Mouse (Mus musculus) embryonic facial prominence, embryonic 11.5 days (tissue): ENCODE measurements around the gene Ntan1. TPM values are rescaled to one million over a fixed set of nuclear protein-coding genes. Genes with fewer than 3 reads are reported as not detected.
A peak's percentile ranks its signal among the peaks of the same experiment; 100 is the strongest.
"Not testable (repeated sequence)": the region's sequence is repeated elsewhere in the genome, so short reads cannot be mapped to it uniquely, and the experiment has no call there.

Experiments used
- ATAC-seq: fragments of 200-750 bp; cut with Nextera tagmentation; replicated peaks from 2 replicates; pipeline ENCODE4 v1.8.0; 2017; ENCODE audit warnings: low read depth; ENCODE audit not compliant: insufficient number of reproducible peaks, low FRiP score, low TSS enrichment
- DNase-seq: peaks from one replicate; pipeline ENCODE4 v3.0.0-alpha.2; 2015; ENCODE audit warnings: low spot score
- H3K27ac ChIP-seq: fragments of 300-500 bp; sonication (generic); replicated peaks from 2 replicates; pipeline ENCODE4 v1.5.1; 2014; ENCODE audit warnings: mild to moderate bottlenecking, low read depth, low read length, control low read depth
- H3K27me3 ChIP-seq: fragments of 300-500 bp; sonication (generic); 2 replicates; pipeline ENCODE4 v1.6.1; 2014; ENCODE audit warnings: mild to moderate bottlenecking, low read length, moderate library complexity, mixed read lengths; ENCODE audit not compliant: control insufficient read depth, insufficient read depth
- H3K36me3 ChIP-seq: fragments of 300-500 bp; sonication (generic); replicated peaks from 2 replicates; pipeline ENCODE4 v1.6.1; 2014; ENCODE audit warnings: low read depth, mild to moderate bottlenecking, low read length, moderate library complexity, mixed read lengths; ENCODE audit not compliant: control insufficient read depth, insufficient read depth
- H3K4me1 ChIP-seq: fragments of 300-500 bp; sonication (generic); 2 replicates; pipeline ENCODE4 v1.6.1; 2014; ENCODE audit warnings: low read length, mixed read lengths; ENCODE audit not compliant: control insufficient read depth, insufficient read depth
- H3K4me2 ChIP-seq: fragments of 300-500 bp; sonication (generic); 2 replicates; pipeline ENCODE4 v1.6.1; 2014; ENCODE audit warnings: low read depth, mild to moderate bottlenecking, control low read depth, low read length, moderate library complexity
- H3K4me3 ChIP-seq: fragments of 300-500 bp; sonication (generic); 2 replicates; pipeline ENCODE4 v1.5.1; 2014; ENCODE audit warnings: low read depth, low read length, control low read depth
- H3K9ac ChIP-seq: fragments of 300-500 bp; sonication (generic); replicated peaks from 2 replicates; pipeline ENCODE4 v1.6.1; 2014; ENCODE audit warnings: mild to moderate bottlenecking, control low read depth, low read length
- H3K9me3 ChIP-seq: fragments of 300-500 bp; sonication (generic); replicated peaks from 2 replicates; pipeline ENCODE4 v1.6.1; 2016; ENCODE audit warnings: mild to moderate bottlenecking, low read length, inconsistent platforms, mixed read lengths; ENCODE audit not compliant: control insufficient read depth
- WGBS: fragments of 180-500 bp; shearing (Covaris S2); extraction: QIAGEN DNeasy Blood & Tissue Kit; methylation state at CpG from one replicate; pipeline ENCODE4 v1.1.7; 2014; 5-methylcytosine and 5-hydroxymethylcytosine counted together
- polyA plus RNA-seq: library from polyadenylated mRNA; unstranded; fragments of >200 nt; fragmentation: Nextera tagmentation; extraction: Ambion mirVana; gene quantifications from 2 replicates; pipeline ENCODE4 v1.2.1, GENCODE M21; 2014

The Ntan1 gene
- polyA plus RNA-seq, 1 experiment from 2014 or later: 190 TPM

- not testable (repeated sequence) for ATAC-seq, H3K9ac ChIP-seq, H3K4me2 ChIP-seq, H3K9me3 ChIP-seq, DNase-seq, H3K27ac ChIP-seq, H3K4me1 ChIP-seq, H3K4me3 ChIP-seq, H3K27me3 ChIP-seq
- H3K36me3 ChIP-seq: peaks cover 22% of the 10 kb centered on the region
- WGBS: 85% methylated on average over 2 of the region's 2 CpGs
Observed at GRCm38 (mm10) chr16:13793441-13793840, 25.2 kb upstream of the Ntan1 start.

GRCm38 (mm10) chr16:13796746-13797175 lies 21.9 kb upstream of the Ntan1 start:
- no peak for DNase-seq

DNA sequence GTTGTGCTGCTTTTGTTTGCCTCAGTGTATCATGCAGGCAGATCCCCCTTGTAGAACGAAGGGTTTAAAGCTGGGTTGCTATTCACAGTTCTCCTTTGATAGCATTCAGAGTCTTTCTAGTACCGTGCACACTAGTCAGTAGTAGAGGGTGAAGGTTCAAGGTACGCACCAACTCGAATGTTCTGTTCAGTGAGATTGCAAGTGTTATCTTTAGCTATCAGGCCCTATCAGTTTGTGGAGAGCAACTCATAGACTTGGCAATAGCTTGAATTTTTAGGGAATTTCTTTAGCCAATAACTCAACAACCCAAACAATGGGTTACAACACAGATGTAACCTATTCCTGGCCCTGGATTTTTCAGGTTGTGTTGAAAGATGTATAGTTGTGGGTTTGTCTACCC lies 17.4 kb upstream of the Ntan1 start:
- no peak overlapping the region for H3K27ac ChIP-seq
- no peak overlapping the region for H3K4me3 ChIP-seq
- H3K27me3 ChIP-seq: no peaks in the 10 kb centered on the region
- no peak overlapping the region for H3K4me2 ChIP-seq
- 93% methylated on average over 4 of the region's 4 CpGs for WGBS
- ATAC-seq (no peak), DNase-seq (no peak)
- H3K4me1 ChIP-seq: no peaks in the 10 kb centered on the region
- H3K9me3 ChIP-seq: no peaks in the 10 kb centered on the region
- H3K36me3 ChIP-seq: peaks cover 10% of the 10 kb centered on the region
- H3K9ac ChIP-seq: no peak overlapping the region

More at GRCm38 (mm10) chr16:13796746-13797175, 21.9 kb upstream of the Ntan1 start:
- ATAC-seq: no peak
- Histone ChIP-seq H3K9ac (no peak overlapping the region), H3K9me3 (no peaks in the 10 kb centered on the region), H3K4me2 (no peak overlapping the region), H3K27ac (no peak overlapping the region), H3K4me1 (no peaks in the 10 kb centered on the region), H3K36me3 (peaks cover 18% of the 10 kb centered on the region), H3K4me3 (no peak overlapping the region), H3K27me3 (no peaks in the 10 kb centered on the region)
- 90% methylated on average over 5 of the region's 5 CpGs for WGBS

- Histone ChIP-seq H3K27ac (no peak overlapping the region), H3K4me1 (no peaks in the 10 kb centered on the region), H3K36me3 (no peaks in the 10 kb centered on the region; the same call in none of the 2 replicates), H3K4me3 (no peak overlapping the region), H3K9me3 (no peaks in the 10 kb centered on the region), H3K4me2 (no peak overlapping the region), H3K27me3 (no peaks in the 10 kb centered on the region), H3K9ac (no peak overlapping the region)
- ATAC-seq: no peak
- DNase-seq: no peak
- 85% methylated on average over 5 of the region's 5 CpGs for WGBS
Observed at GRCm38 (mm10) chr16:13804666-13805065, 14.0 kb upstream of the Ntan1 start.

GRCm38 (mm10) chr16:13807616-13808015 lies 11.0 kb upstream of the Ntan1 start:
- Histone ChIP-seq H3K36me3 (peaks cover 4% of the 10 kb centered on the region), H3K27ac (no peak overlapping the region), H3K9ac (no peak overlapping the region), H3K4me1 (no peaks in the 10 kb centered on the region), H3K4me3 (no peak overlapping the region), H3K27me3 (no peaks in the 10 kb centered on the region), H3K4me2 (no peak overlapping the region), H3K9me3 (no peaks in the 10 kb centered on the region)
- DNase-seq (no peak), ATAC-seq (no peak)
- 96% methylated on average over 4 of the region's 4 CpGs for WGBS

DNA sequence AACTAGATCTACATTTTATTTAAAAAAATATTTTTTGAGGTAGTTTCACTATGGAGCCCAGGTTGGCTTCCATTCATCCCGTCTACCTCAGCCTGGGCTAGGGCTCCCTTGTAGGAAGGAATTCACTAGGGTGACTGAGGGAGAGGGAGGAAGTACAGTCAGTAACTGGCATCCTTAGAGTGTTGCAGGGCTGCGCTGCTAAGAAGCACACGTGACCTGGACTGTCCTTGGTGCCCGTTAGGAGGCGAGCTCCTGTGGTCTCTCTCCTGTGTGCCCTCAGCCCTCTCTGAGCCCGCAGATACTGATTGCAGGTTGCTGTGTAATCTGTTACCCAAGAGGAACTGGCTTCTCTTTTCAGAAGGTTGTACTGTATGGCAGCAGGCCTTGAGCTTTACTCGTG lies 10.2 kb upstream of the Ntan1 start:
- ATAC-seq (0 out of 2 replicates have a peak, but pooled peaks have one; percentile 50), DNase-seq (no peak)
- Histone ChIP-seq H3K9ac (no peak overlapping the region), H3K27ac (no peak overlapping the region), H3K36me3 (peaks cover 7% of the 10 kb centered on the region), H3K4me3 (no peak overlapping the region), H3K4me2 (no peak overlapping the region), H3K4me1 (no peaks in the 10 kb centered on the region), H3K27me3 (no peaks in the 10 kb centered on the region), H3K9me3 (no peaks in the 10 kb centered on the region)
- WGBS: 91% methylated on average over 7 of the region's 7 CpGs

- H3K4me2 ChIP-seq: no peak overlapping the region
- ATAC-seq: no peak
- no peak overlapping the region for H3K9ac ChIP-seq
- no peak overlapping the region for H3K4me3 ChIP-seq
- no peak overlapping the region for H3K27ac ChIP-seq
- WGBS: 94% methylated on average over 6 of the region's 6 CpGs
- H3K9me3 ChIP-seq: no peaks in the 10 kb centered on the region
- H3K4me1 ChIP-seq: no peaks in the 10 kb centered on the region
- DNase-seq: no peak
- H3K36me3 ChIP-seq: peaks cover 7% of the 10 kb centered on the region
- no peaks in the 10 kb centered on the region for H3K27me3 ChIP-seq
Observed at GRCm38 (mm10) chr16:13812152-13812551, 6.5 kb upstream of the Ntan1 start.

- H3K4me2 ChIP-seq: no peak overlapping the region
- DNase-seq (no peak), ATAC-seq (no peak)
- H3K9me3 ChIP-seq: no peaks in the 10 kb centered on the region
- WGBS: 92% methylated on average over 3 of the region's 3 CpGs
- no peak overlapping the region for H3K4me3 ChIP-seq
- H3K4me1 ChIP-seq: no peaks in the 10 kb centered on the region
- H3K9ac ChIP-seq: no peak overlapping the region
- H3K36me3 ChIP-seq: peaks cover 7% of the 10 kb centered on the region
- no peak overlapping the region for H3K27ac ChIP-seq
- no peaks in the 10 kb centered on the region for H3K27me3 ChIP-seq
Observed at GRCm38 (mm10) chr16:13813200-13813599, 5.4 kb upstream of the Ntan1 start.
